Mouse (Mus musculus) limb, embryonic 13.5 days (tissue): ENCODE results near the gene Trim46. TPM values are rescaled to one million over a fixed set of nuclear protein-coding genes. Genes with fewer than 3 reads are reported as not detected.

Experiments
- microRNA counts: library from miRNA; unstranded; fragments of <30 nt; microRNA quantifications from one replicate; lab custom pipeline; 2016
- microRNA-seq: library from miRNA; unstranded; fragments of <30 nt; microRNA quantifications from one replicate; pipeline ENCODE4, GENCODE M21; 2016
- polyA plus RNA-seq: library from polyadenylated mRNA; unstranded; fragments of >200 nt; fragmentation: Nextera tagmentation; extraction: Ambion mirVana; gene quantifications from 2 replicates; pipeline ENCODE4 v1.2.1, GENCODE M21; 2015

The Trim46 gene
- polyA plus RNA-seq, 1 experiment from 2014 or later, result 6.8 TPM

MicroRNA genes within 50 kb of the gene (microRNA counts, 519-probe panel; counts per million panel counts)
- not detected for microRNA mmu-miR-92b (lab: Ali Mortazavi, UCI)

Small RNA genes within 50 kb of the gene (microRNA-seq; reads per million reads assigned to microRNA genes)
- 255 reads per million, percentile 64 among the genes with 10 or more reads in this experiment for gene Mir92b

Other genes starting within 250 kb of the Trim46 start
- gene Rusc1, start 153.0 kb downstream of the Trim46 start, polyA plus RNA-seq, result 30.9 and 32.7 TPM in 2 replicates
- not detected in 2 replicates for gene Gm43738, start 145.2 kb downstream of the Trim46 start, polyA plus RNA-seq
- gene Fdps, start 144.3 kb downstream of the Trim46 start, polyA plus RNA-seq, result 194 and 207 TPM in 2 replicates
- 0.33 and 0.68 TPM in 2 replicates for gene Pklr, start 110.2 kb downstream of the Trim46 start, polyA plus RNA-seq
- gene Hcn3, start 86.1 kb downstream of the Trim46 start, polyA plus RNA-seq, result 2.0 and 3.0 TPM in 2 replicates
- 32.3 and 36.6 TPM in 2 replicates for gene Clk2, start 81.5 kb downstream of the Trim46 start, polyA plus RNA-seq
- 115 and 119 TPM in 2 replicates for gene Scamp3, start 68.8 kb downstream of the Trim46 start, polyA plus RNA-seq
- gene Fam189b, start 63.2 kb downstream of the Trim46 start, polyA plus RNA-seq, result 34.0 and 35.2 TPM in 2 replicates
- 35.6 and 40.2 TPM in 2 replicates for gene Gba, start 43.4 kb downstream of the Trim46 start, polyA plus RNA-seq
- 63.7 and 69.8 TPM in 2 replicates for gene Thbs3, start 31.1 kb downstream of the Trim46 start, polyA plus RNA-seq
- gene Mtx1, start 19.2 kb downstream of the Trim46 start, polyA plus RNA-seq, result 202 and 205 TPM in 2 replicates
- gene Muc1, start 17.3 kb downstream of the Trim46 start, polyA plus RNA-seq, result 0.64 and 1.1 TPM in 2 replicates
- gene Krtcap2, start 343 bp downstream of the Trim46 start, polyA plus RNA-seq, result 332 and 333 TPM in 2 replicates
- gene Dpm3, start 13.0 kb upstream of the Trim46 start, polyA plus RNA-seq, result 120 and 126 TPM in 2 replicates
- 85.5 and 88.8 TPM in 2 replicates for gene Slc50a1, start 24.3 kb upstream of the Trim46 start, polyA plus RNA-seq
- gene Efna1, start 34.8 kb upstream of the Trim46 start, polyA plus RNA-seq, result 44.0 and 46.2 TPM in 2 replicates
- 27.4 and 30.6 TPM in 2 replicates for gene Efna3, start 76.7 kb upstream of the Trim46 start, polyA plus RNA-seq
- 49.0 and 51.6 TPM in 2 replicates for gene Efna4, start 91.7 kb upstream of the Trim46 start, polyA plus RNA-seq
- gene Adam15, start 103.7 kb upstream of the Trim46 start, polyA plus RNA-seq, result 50.3 and 52.2 TPM in 2 replicates
- 0.27 and 0.34 TPM in 2 replicates for gene Dcst2, start 115.7 kb upstream of the Trim46 start, polyA plus RNA-seq
- gene Dcst1, start 118.9 kb upstream of the Trim46 start, polyA plus RNA-seq, result 0.38 and 0.51 TPM in 2 replicates
- gene Zbtb7b, start 148.5 kb upstream of the Trim46 start, polyA plus RNA-seq, result 1.1 and 2.0 TPM in 2 replicates
- gene Lenep, start 156.5 kb upstream of the Trim46 start, polyA plus RNA-seq, result not detected in 2 replicates
- gene Flad1, start 165.6 kb upstream of the Trim46 start, polyA plus RNA-seq, result 27.1 and 28.2 TPM in 2 replicates
- gene Cks1b, start 172.1 kb upstream of the Trim46 start, polyA plus RNA-seq, result 508 and 542 TPM in 2 replicates
- 102 and 108 TPM in 2 replicates for gene Shc1, start 172.1 kb upstream of the Trim46 start, polyA plus RNA-seq
- 49.7 and 50.3 TPM in 2 replicates for gene Pygo2, start 183.9 kb upstream of the Trim46 start, polyA plus RNA-seq
- gene Pbxip1, start 190.4 kb upstream of the Trim46 start, polyA plus RNA-seq, result 34.1 and 35.2 TPM in 2 replicates
- 59.9 and 60.4 TPM in 2 replicates for gene Pmvk, start 208.2 kb upstream of the Trim46 start, polyA plus RNA-seq